Mouse (Mus musculus): ENCODE measurements at regions not wholly inside any gene's neighbourhood (a gene's known extent, or its start where the extent isn't known, plus 50 kb on each side); places are given as distances from the start of the nearest gene placed in this dataset.

GRCm38 (mm10) chr6:147727644-147728533 lies 252.3 kb downstream of the Ccdc91 start:
- Histone ChIP-seq H3K9ac (ENCODE audit: control insufficient read depth, low read depth, low read length, poor library complexity, severe bottlenecking) (no peak overlapping the region), H3K36me3 (ENCODE audit: control insufficient read depth in 1 of 2, insufficient read depth in 2 of 2, low read length in 2 of 2) (no peaks in the 10 kb centered on the region), H3K4me1 (ENCODE audit: control insufficient read depth in 1 of 2, insufficient read depth in 2 of 2, low read length in 2 of 2) (no peaks in the 10 kb centered on the region), H3K79me2 (ENCODE audit: control insufficient read depth, insufficient read depth, low read length, poor library complexity) (no peaks in the 10 kb centered on the region), H3K27ac (ENCODE audit: control insufficient read depth, low read depth, low read length) (no peak overlapping the region), H3K27me3 (ENCODE audit: control insufficient read depth in 1 of 2, insufficient read depth in 2 of 2, low read length in 2 of 2) (no peaks in the 10 kb centered on the region), H3K4me3 (ENCODE audit: control insufficient read depth in 1 of 2, insufficient read depth in 1 of 2, low read depth in 2 of 2, low read length in 2 of 2) (no peak overlapping the region), H3K9me3 (replicated peaks; ENCODE audit: insufficient read depth, low read length) (no peaks in the 10 kb centered on the region)
- TF ChIP-seq MYB (IDR thresholded peaks at IDR 0.05; ENCODE audit: low read depth, low read length) (no peak), POLR2AphosphoS2 (IDR thresholded peaks at IDR 0.05; ENCODE audit: low read length) (no peak), SIN3A (IDR thresholded peaks at IDR 0.05; ENCODE audit: low read length) (no peak), MEF2A (IDR thresholded peaks at IDR 0.05; ENCODE audit: extremely low read depth, insufficient replicate concordance, low read depth, low read length, poor library complexity, severe bottlenecking) (no peak), MAFK (IDR thresholded peaks at IDR 0.05; ENCODE audit: borderline replicate concordance, low read depth, low read length) (no peak), GATA1 (IDR thresholded peaks at IDR 0.05; ENCODE audit: low read depth, low read length) (no peak), SMC3 (IDR thresholded peaks at IDR 0.05; ENCODE audit: low read depth, low read length) (no peak), BHLHE40 (IDR thresholded peaks at IDR 0.05; ENCODE audit: borderline replicate concordance, low read depth, low read length) (no peak), TCF12 (IDR thresholded peaks at IDR 0.05; ENCODE audit: low read depth, low read length) (no peak), ELF1 (IDR thresholded peaks at IDR 0.05; ENCODE audit: low read depth, low read length) (no peak), EP300 (IDR thresholded peaks at IDR 0.05; ENCODE audit: low read depth in 1 of 2, low read length in 2 of 2) (no peak), MAZ (IDR thresholded peaks at IDR 0.05; ENCODE audit: low read depth, low read length) (no peak), KAT2A (conservative IDR thresholded peaks at IDR 0.05; ENCODE audit: low read depth, low read length) (no peak), RCOR1 (IDR thresholded peaks at IDR 0.05; ENCODE audit: low read depth, low read length) (no peak), USF2 (IDR thresholded peaks at IDR 0.05; ENCODE audit: borderline replicate concordance in 1 of 2, insufficient read depth in 1 of 2, low read depth in 1 of 2, low read length in 2 of 2) (no peak), CHD2 (IDR thresholded peaks at IDR 0.05; ENCODE audit: low read length) (no peak), MAX (IDR thresholded peaks at IDR 0.05; ENCODE audit: low read length) (no peak), ZMIZ1 (IDR thresholded peaks at IDR 0.05; ENCODE audit: low read depth, low read length) (no peak), NRF1 (IDR thresholded peaks at IDR 0.05; ENCODE audit: insufficient read depth, low read depth, low read length, poor library complexity, severe bottlenecking) (no peak), MYC (IDR thresholded peaks at IDR 0.05; ENCODE audit: low read depth, low read length) (no peak)
- DNase-seq (ENCODE audit: low read depth, low spot score) = no peak
